Mouse (Mus musculus) neural tube, embryonic 10.5 days (tissue): ENCODE measurements around the gene Vgll1.

ENCODE experiments used
- DNase-seq: peaks from one replicate; pipeline ENCODE4 v3.0.0-alpha.2; 2017; ENCODE audit warnings: low spot score; ENCODE audit errors: extremely low spot score

The Vgll1 gene

GRCm38 (mm10) chrX:57087806-57088205 lies at the start of gene Vgll1:
TSS of gene Vgll1 (plus strand) at chrX:57088106.
- DNase-seq = no peak

DNA sequence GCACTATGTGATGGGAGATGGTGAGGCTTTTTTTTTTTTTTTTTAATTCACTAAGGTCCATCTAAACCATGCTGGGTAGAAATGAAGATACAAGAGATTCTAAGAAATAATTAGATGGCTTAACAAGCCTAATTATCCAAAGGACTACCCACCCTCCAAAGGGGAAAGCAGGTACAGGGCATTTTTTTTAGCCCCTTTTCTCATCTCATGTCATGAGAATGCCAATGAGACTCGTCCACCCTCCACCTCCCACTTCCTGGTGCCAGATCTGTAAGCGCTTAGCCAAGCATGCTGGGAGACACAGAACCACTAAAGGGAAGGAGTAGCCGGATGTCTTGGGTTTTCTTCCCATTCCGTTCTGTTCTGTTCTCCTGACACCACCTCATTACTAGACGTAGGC lies 45.1 kb upstream of the Vgll1 start, which contains the start of gene Brs3:
TSS of gene Brs3 (plus strand) at position 301 of the 400 bp plus-strand sequence.
- DNase-seq = no peak

DNA sequence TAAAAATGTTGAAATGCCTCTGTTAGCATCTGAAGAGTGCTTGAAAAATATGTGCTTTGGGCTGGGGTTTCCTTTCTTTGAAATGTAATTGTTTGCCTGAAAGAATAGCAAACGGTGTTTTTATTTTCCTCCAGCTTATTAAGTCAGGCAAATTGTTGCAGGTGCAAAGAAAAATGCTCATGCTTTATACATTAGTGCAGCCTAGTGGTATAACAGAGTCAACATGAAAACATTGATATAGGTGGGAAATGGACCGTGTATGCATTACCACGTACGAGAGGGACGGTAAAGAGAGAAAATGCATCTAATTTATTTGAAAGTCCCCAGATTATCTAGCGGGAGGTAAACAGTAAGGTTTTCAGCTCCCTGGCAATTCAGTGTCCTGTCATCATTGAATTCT lies 44.0 kb upstream of the Vgll1 start:
- DNase-seq = no peak

- DNase-seq = no peak
Measured at GRCm38 (mm10) chrX:57052848-57053173, 35.1 kb upstream of the Vgll1 start.

DNA sequence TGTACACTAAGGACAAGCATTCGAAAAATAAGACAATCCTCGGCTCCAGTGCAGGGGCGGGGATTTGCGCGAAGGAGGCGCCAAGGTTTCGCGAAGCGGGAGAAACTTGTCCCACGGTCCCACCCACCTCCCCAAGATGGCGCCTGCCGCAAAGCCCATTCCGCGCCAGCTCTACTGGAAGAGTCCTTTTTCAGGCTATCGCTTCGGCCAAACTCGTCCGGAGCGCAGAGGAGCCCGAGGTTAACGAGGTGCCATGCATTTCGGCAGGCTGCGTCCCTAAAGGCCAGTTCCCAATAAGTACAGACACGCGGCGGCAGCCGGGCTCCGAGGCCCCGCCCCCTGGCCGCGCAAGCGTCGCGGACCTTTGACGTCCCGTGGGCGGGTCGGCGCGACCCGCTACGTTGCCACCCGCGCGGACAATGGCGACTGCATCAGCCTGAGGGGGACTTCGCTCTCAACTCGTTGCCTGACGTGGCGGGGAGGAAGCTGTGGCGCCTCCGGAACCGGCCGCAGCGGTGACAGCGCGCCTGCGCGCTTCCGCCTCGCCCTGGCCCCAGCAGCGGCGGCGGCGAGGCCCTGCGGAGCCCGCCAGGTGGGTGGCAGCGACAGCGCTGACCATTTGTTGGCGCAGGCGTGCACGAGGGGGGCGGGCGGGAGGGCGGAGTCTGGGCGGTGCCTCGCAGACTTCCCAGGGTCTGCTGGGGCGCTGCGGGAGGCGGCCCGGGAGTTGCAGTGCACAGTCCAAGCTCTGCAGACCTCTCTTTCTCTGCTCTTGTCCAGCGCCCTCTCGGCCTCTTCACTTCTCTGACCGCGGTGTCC lies 34.5 kb upstream of the Vgll1 start, which contains the start of gene Htatsf1:
TSS of gene Htatsf1 (plus strand) at position 410 of the 819 bp plus-strand sequence.
- DNase-seq = peak; percentile 79

DNA sequence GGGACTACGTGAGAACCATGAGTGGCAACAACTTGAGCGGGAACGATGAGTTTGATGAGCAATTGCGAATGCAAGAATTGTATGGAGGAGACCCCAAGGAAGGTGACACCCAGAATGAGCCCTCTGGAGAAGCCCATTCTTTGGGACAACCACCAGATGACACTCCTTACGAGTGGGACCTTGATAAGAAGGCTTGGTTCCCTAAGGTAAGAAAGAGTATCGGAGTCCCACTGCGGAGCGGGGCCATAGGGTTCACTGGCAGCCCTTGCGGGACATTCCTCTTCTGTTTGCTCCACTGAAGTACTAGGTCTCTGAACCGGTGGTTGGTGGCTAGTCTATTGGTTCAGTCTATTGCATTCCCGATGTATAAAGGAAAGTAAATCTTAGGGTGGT lies 33.9 kb upstream of the Vgll1 start:
- no peak for DNase-seq

GRCm38 (mm10) chrX:57081496-57081895 lies 6.4 kb upstream of the Vgll1 start:
- DNase-seq = no peak

DNA sequence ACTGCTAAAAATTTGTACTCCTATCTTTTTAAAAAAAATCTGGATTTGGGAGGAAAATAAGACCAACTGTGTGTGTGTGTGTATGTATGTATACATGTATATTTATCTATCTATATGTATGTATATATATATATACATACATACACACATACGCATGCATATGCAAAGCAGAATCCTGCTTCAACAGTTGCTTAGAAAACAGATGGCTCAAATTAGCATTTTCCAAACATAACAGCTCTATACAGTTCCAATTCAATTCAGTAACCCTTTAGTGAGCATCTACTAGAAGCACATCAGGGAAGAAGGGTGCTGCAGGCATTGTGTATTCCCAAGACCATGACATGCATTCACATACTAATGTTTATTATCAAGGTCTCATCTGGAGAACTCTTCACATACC lies 15.5 kb downstream of the Vgll1 start:
- DNase-seq = no peak

DNA sequence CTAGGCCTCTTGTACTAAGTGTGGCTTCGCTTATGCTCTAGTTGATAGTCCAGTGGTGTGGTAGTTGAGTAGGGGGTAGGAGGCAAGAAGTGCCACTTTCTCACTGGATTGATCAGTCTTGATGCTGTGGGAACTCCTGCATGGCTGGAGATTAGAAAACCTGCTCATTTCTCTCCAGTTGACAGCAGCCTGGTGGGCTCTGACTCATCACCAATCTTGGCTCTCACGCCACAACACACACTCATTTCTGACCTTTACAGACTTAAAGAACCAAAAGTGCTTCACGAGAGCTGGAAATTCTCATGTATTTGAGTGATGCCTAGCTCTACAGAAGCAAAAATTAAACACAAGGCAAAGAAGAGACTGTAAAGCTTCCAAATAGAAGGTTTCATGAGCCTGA lies 19.1 kb downstream of the Vgll1 start:
- no peak for DNase-seq

- no peak for DNase-seq
Measured at GRCm38 (mm10) chrX:57118143-57118542, 30.2 kb downstream of the Vgll1 start.

GRCm38 (mm10) chrX:57120768-57121167 lies 32.9 kb downstream of the Vgll1 start:
- DNase-seq = no peak

- no peak for DNase-seq
Measured at GRCm38 (mm10) chrX:57130633-57131032, 42.7 kb downstream of the Vgll1 start.

- DNase-seq = no peak
Measured at GRCm38 (mm10) chrX:57137627-57138026, 49.7 kb downstream of the Vgll1 start.

- DNase-seq = no peak
Measured at GRCm38 (mm10) chrX:57153520-57153919, 65.6 kb downstream of the Vgll1 start.
